Mouse (Mus musculus): ENCODE measurements at regions not wholly inside any gene's neighbourhood (a gene's known extent, or its start where the extent isn't known, plus 50 kb on each side); places are given as distances from the start of the nearest gene placed in this dataset.

DNA sequence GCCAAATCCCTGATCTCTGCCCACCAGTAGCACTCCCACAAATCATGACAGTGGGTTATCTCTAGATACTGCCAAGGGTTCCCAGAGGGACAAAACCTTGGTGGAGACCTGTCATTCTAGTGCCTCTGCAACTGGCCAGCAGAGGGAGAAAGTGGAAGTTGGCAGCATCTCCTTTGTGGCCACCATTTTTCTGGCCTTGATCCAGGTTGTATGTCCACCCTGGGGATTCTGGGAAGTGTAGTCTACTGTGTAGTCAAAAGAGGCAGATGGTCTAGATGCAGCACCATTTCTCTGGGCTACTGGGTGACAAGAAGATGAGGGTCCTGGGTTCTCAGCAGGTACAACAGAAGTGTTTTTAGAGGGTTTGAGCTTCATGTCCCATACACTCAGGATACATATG, 152.1 kb downstream of the Cct6b start:
- no peak for DNase-seq
- Histone ChIP-seq H3K4me3 (ENCODE audit: control insufficient read depth, insufficient read depth, low read length) (no peak overlapping the region), H3K27ac (ENCODE audit: control insufficient read depth, insufficient read depth, low read length) (no peak overlapping the region), H3K27me3 (ENCODE audit: control insufficient read depth, insufficient read depth, low read length) (no peaks in the 10 kb centered on the region), H3K36me3 (ENCODE audit: control insufficient read depth, insufficient read depth, low read length) (no peaks in the 10 kb centered on the region), H3K4me1 (replicated peaks; ENCODE audit: control insufficient read depth, insufficient read depth, low read length) (0 out of 2 replicates have a peak, but pooled peaks cover 2% of the 10 kb centered on the region)
- no peak for TF ChIP-seq POLR2A (IDR thresholded peaks at IDR 0.05; ENCODE audit: control insufficient read depth, extremely low read depth, insufficient read depth, low read length, poor library complexity)
- no peak for TF ChIP-seq CTCF (IDR thresholded peaks at IDR 0.05; ENCODE audit: borderline replicate concordance, control insufficient read depth, extremely low read depth, insufficient read depth, low read length, poor library complexity)

GRCm38 (mm10) chr11:82608963-82609362, 155.2 kb downstream of the Cct6b start:
- WGBS = 88% methylated on average over 1 of the region's 1 CpGs
- DNase-seq = no peak
- TF ChIP-seq CTCF (IDR thresholded peaks at IDR 0.05; ENCODE audit: borderline replicate concordance, control insufficient read depth, extremely low read depth, insufficient read depth, low read length, poor library complexity) (no peak), POLR2A (IDR thresholded peaks at IDR 0.05; ENCODE audit: control insufficient read depth, extremely low read depth, insufficient read depth, low read length, poor library complexity) (no peak)
- H3K4me1 ChIP-seq (replicated peaks; ENCODE audit: control insufficient read depth, insufficient read depth, low read length) = 0 out of 2 replicates have a peak, but pooled peaks cover 2% of the 10 kb centered on the region
- H3K4me3 ChIP-seq (ENCODE audit: control insufficient read depth, insufficient read depth, low read length) = no peak overlapping the region
- no peaks in the 10 kb centered on the region for H3K36me3 ChIP-seq (ENCODE audit: control insufficient read depth, insufficient read depth, low read length)
- H3K27ac ChIP-seq (ENCODE audit: control insufficient read depth, insufficient read depth, low read length) = no peak overlapping the region
- no peaks in the 10 kb centered on the region for H3K27me3 ChIP-seq (ENCODE audit: control insufficient read depth, insufficient read depth, low read length)

DNA sequence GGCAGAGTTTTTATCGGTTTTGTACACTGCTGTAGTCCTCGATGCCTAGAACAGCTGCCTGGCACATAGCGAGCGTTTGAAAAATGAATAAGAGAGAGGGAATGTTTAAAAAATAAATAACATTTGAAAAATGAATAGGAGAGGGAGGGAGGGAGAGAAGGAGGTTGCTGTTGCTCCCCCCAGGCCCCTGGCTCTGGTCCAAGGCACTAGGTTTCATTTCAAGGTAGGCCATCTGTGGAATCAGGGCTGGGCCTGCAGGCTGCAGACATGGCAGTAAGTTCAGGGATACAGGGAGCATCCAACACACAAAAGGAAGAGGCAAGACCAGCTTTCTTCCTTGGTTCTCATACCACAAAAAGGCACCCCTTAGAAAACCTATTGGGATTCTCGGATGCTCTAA, 156.5 kb downstream of the Cct6b start:
- WGBS = 95% methylated on average over 5 of the region's 5 CpGs
- TF ChIP-seq CTCF (IDR thresholded peaks at IDR 0.05; ENCODE audit: borderline replicate concordance, control insufficient read depth, extremely low read depth, insufficient read depth, low read length, poor library complexity) (no peak), POLR2A (IDR thresholded peaks at IDR 0.05; ENCODE audit: control insufficient read depth, extremely low read depth, insufficient read depth, low read length, poor library complexity) (no peak)
- Histone ChIP-seq H3K4me3 (ENCODE audit: control insufficient read depth, insufficient read depth, low read length) (no peak overlapping the region), H3K27me3 (ENCODE audit: control insufficient read depth, insufficient read depth, low read length) (no peaks in the 10 kb centered on the region), H3K4me1 (replicated peaks; ENCODE audit: control insufficient read depth, insufficient read depth, low read length) (no peaks in the 10 kb centered on the region), H3K36me3 (ENCODE audit: control insufficient read depth, insufficient read depth, low read length) (no peaks in the 10 kb centered on the region), H3K27ac (ENCODE audit: control insufficient read depth, insufficient read depth, low read length) (no peak overlapping the region)
- DNase-seq = no peak

DNA sequence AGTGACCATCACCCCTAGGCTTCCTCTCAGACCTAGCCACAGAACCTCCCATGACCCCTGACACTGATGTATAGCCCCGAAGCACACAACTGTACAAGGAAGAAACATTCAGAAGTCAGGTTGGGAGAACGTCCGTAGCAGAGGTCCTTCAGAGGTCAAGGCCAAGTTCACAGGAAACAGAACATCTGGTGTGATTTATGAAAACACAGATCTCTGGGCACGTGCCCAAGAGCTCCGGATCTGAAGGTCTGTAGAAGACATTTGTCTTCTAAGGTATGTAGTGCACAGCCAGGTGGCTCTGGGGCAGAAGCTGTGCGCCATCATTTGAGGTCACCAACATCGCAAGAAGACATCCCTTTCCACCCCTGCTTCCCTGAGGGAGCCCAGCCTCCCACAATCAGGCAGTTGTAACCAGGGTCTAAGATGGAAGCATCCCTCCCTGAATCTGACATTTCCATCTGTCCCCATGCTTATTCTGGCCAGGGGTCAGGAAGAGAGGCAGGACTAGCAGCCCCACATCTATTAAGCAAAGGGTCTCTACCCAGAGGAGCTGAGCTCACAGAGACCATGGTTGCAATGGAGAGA, 159.8 kb downstream of the Cct6b start:
- Histone ChIP-seq H3K27ac (ENCODE audit: control insufficient read depth, insufficient read depth, low read length) (no peak overlapping the region), H3K27me3 (ENCODE audit: control insufficient read depth, insufficient read depth, low read length) (no peaks in the 10 kb centered on the region), H3K4me1 (replicated peaks; ENCODE audit: control insufficient read depth, insufficient read depth, low read length) (no peaks in the 10 kb centered on the region), H3K36me3 (ENCODE audit: control insufficient read depth, insufficient read depth, low read length) (no peaks in the 10 kb centered on the region), H3K4me3 (ENCODE audit: control insufficient read depth, insufficient read depth, low read length) (no peak overlapping the region)
- 12% methylated on average over 7 of the region's 7 CpGs for WGBS
- DNase-seq = no peak
- TF ChIP-seq CTCF (IDR thresholded peaks at IDR 0.05; ENCODE audit: borderline replicate concordance, control insufficient read depth, extremely low read depth, insufficient read depth, low read length, poor library complexity) (no peak), POLR2A (IDR thresholded peaks at IDR 0.05; ENCODE audit: control insufficient read depth, extremely low read depth, insufficient read depth, low read length, poor library complexity) (no peak)

GRCm38 (mm10) chr11:82602818-82603217, 161.3 kb downstream of the Cct6b start:
- no peak for DNase-seq
- Histone ChIP-seq H3K4me3 (ENCODE audit: control insufficient read depth, insufficient read depth, low read length) (no peak overlapping the region), H3K27me3 (ENCODE audit: control insufficient read depth, insufficient read depth, low read length) (no peaks in the 10 kb centered on the region), H3K4me1 (replicated peaks; ENCODE audit: control insufficient read depth, insufficient read depth, low read length) (no peaks in the 10 kb centered on the region), H3K27ac (ENCODE audit: control insufficient read depth, insufficient read depth, low read length) (no peak overlapping the region), H3K36me3 (ENCODE audit: control insufficient read depth, insufficient read depth, low read length) (no peaks in the 10 kb centered on the region)
- no peak for TF ChIP-seq POLR2A (IDR thresholded peaks at IDR 0.05; ENCODE audit: control insufficient read depth, extremely low read depth, insufficient read depth, low read length, poor library complexity)
- TF ChIP-seq CTCF (IDR thresholded peaks at IDR 0.05; ENCODE audit: borderline replicate concordance, control insufficient read depth, extremely low read depth, insufficient read depth, low read length, poor library complexity) = no peak
- WGBS = 64% methylated on average over 11 of the region's 11 CpGs

- no peak for DNase-seq
- Histone ChIP-seq H3K27me3 (ENCODE audit: control insufficient read depth, insufficient read depth, low read length) (no peaks in the 10 kb centered on the region), H3K4me1 (replicated peaks; ENCODE audit: control insufficient read depth, insufficient read depth, low read length) (no peaks in the 10 kb centered on the region), H3K27ac (ENCODE audit: control insufficient read depth, insufficient read depth, low read length) (no peak overlapping the region), H3K4me3 (ENCODE audit: control insufficient read depth, insufficient read depth, low read length) (no peak overlapping the region), H3K36me3 (ENCODE audit: control insufficient read depth, insufficient read depth, low read length) (no peaks in the 10 kb centered on the region)
- WGBS = 66% methylated on average over 2 of the region's 2 CpGs
- no peak for TF ChIP-seq CTCF (IDR thresholded peaks at IDR 0.05; ENCODE audit: borderline replicate concordance, control insufficient read depth, extremely low read depth, insufficient read depth, low read length, poor library complexity)
- TF ChIP-seq POLR2A (IDR thresholded peaks at IDR 0.05; ENCODE audit: control insufficient read depth, extremely low read depth, insufficient read depth, low read length, poor library complexity) = no peak
These were observed 161.9 kb downstream of the Cct6b start for GRCm38 (mm10) chr11:82602250-82602649.

DNA sequence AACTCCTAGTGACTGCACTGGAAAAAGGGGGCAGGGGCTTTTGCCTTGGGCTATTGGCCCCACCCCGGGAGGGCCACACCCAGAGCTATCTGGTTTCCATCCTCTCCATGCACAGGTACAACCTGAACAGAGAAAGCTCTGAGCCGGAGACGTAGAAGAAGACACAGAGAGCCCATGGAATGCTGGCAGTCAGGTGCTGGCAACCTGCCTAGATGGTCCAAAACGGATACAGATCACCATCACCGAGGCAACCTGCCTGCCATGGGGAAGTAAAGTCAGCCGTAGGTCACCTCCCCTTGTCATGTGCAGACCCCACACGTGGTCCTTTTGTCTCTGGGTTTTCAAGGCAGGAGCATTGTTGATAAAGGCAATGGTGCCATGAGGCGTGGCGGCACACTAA, 164.0 kb downstream of the Cct6b start:
- TF ChIP-seq CTCF (IDR thresholded peaks at IDR 0.05; ENCODE audit: borderline replicate concordance, control insufficient read depth, extremely low read depth, insufficient read depth, low read length, poor library complexity) = no peak
- TF ChIP-seq POLR2A (IDR thresholded peaks at IDR 0.05; ENCODE audit: control insufficient read depth, extremely low read depth, insufficient read depth, low read length, poor library complexity) = no peak
- Histone ChIP-seq H3K4me1 (replicated peaks; ENCODE audit: control insufficient read depth, insufficient read depth, low read length) (no peaks in the 10 kb centered on the region), H3K4me3 (ENCODE audit: control insufficient read depth, insufficient read depth, low read length) (no peak overlapping the region), H3K27ac (ENCODE audit: control insufficient read depth, insufficient read depth, low read length) (no peak overlapping the region), H3K36me3 (ENCODE audit: control insufficient read depth, insufficient read depth, low read length) (no peaks in the 10 kb centered on the region), H3K27me3 (ENCODE audit: control insufficient read depth, insufficient read depth, low read length) (no peaks in the 10 kb centered on the region)
- DNase-seq = no peak
- 74% methylated on average over 9 of the region's 9 CpGs for WGBS

All from thymus, adult 2 months (tissue).